Mouse (Mus musculus) 3T3-L1 (cell line): ENCODE measurements at regions not wholly inside any gene's neighbourhood (a gene's known extent, or its start where the extent isn't known, plus 50 kb on each side); places are given as distances from the start of the nearest gene placed in this dataset.

Experiments used
- DNase-seq: peaks from one replicate; pipeline ENCODE4 v3.0.0-alpha.2; 2015; ENCODE audit warnings: low read depth, low spot score

GRCm38 (mm10) chr6:139027696-139028095 lies 369.4 kb upstream of the Igbp1b start:
- no peak for DNase-seq

GRCm38 (mm10) chr6:139014526-139014925 lies 356.2 kb upstream of the Igbp1b start:
- no peak for DNase-seq

- peak; percentile 7 for DNase-seq
Measured at GRCm38 (mm10) chr6:139010501-139010900, 352.2 kb upstream of the Igbp1b start.
